Mouse (Mus musculus): Measurements from ENCODE around the gene Apopt1. TPM values are rescaled to one million over a fixed set of nuclear protein-coding genes. Genes with fewer than 3 reads are reported as not detected.

Gene Apopt1
- polyA plus RNA-seq, 1 experiment from 2014 or later: 56.8 TPM

- Histone ChIP-seq H3K4me2 (ENCODE audit: low read length) (no peak overlapping the region), H3K4me1 (ENCODE audit: control insufficient read depth, insufficient read depth, low read length) (peaks cover 23% of the 10 kb centered on the region), H3K9ac (ENCODE audit: low read depth, low read length) (no peak overlapping the region), H3K27ac (ENCODE audit: low read length) (no peak overlapping the region), H3K9me3 (replicated peaks; ENCODE audit: control insufficient read depth, low read length, poor library complexity, severe bottlenecking) (no peaks in the 10 kb centered on the region), H3K36me3 (ENCODE audit: control insufficient read depth, insufficient read depth, low read length) (no peaks in the 10 kb centered on the region), H3K4me3 (ENCODE audit: low read depth, low read length) (no peak overlapping the region), H3K27me3 (ENCODE audit: control insufficient read depth, insufficient read depth, low read depth, low read length) (no peaks in the 10 kb centered on the region)
- ATAC-seq: no peak
- 82% methylated on average over 4 of the region's 4 CpGs for WGBS
Observed at GRCm38 (mm10) chr12:111697708-111698107, 15.4 kb upstream of the Apopt1 start.

GRCm38 (mm10) chr12:111698346-111698913, 14.6 kb upstream of the Apopt1 start:
- H3K27ac ChIP-seq (ENCODE audit: low read length): no peak overlapping the region
- no peak overlapping the region for H3K4me3 ChIP-seq (ENCODE audit: low read depth, low read length)
- no peak overlapping the region for H3K9ac ChIP-seq (ENCODE audit: low read depth, low read length)
- no peak for ATAC-seq
- peaks cover 21% of the 10 kb centered on the region for H3K4me1 ChIP-seq (ENCODE audit: control insufficient read depth, insufficient read depth, low read length)
- 81% methylated on average over 6 of the region's 6 CpGs for WGBS
- no peaks in the 10 kb centered on the region for H3K27me3 ChIP-seq (ENCODE audit: control insufficient read depth, insufficient read depth, low read depth, low read length)
- no peaks in the 10 kb centered on the region for H3K36me3 ChIP-seq (ENCODE audit: control insufficient read depth, insufficient read depth, low read length)
- no peak overlapping the region for H3K4me2 ChIP-seq (ENCODE audit: low read length)
- no peaks in the 10 kb centered on the region for H3K9me3 ChIP-seq (replicated peaks; ENCODE audit: control insufficient read depth, low read length, poor library complexity, severe bottlenecking)

GRCm38 (mm10) chr12:111699542-111699941, 13.5 kb upstream of the Apopt1 start:
- WGBS: 91% methylated on average over 4 of the region's 4 CpGs
- no peaks in the 10 kb centered on the region for H3K27me3 ChIP-seq (ENCODE audit: control insufficient read depth, insufficient read depth, low read depth, low read length)
- ATAC-seq: no peak
- H3K27ac ChIP-seq (ENCODE audit: low read length): no peak overlapping the region
- H3K36me3 ChIP-seq (ENCODE audit: control insufficient read depth, insufficient read depth, low read length): no peaks in the 10 kb centered on the region
- no peak overlapping the region for H3K4me2 ChIP-seq (ENCODE audit: low read length)
- peaks cover 10% of the 10 kb centered on the region for H3K4me1 ChIP-seq (ENCODE audit: control insufficient read depth, insufficient read depth, low read length)
- H3K9ac ChIP-seq (ENCODE audit: low read depth, low read length): no peak overlapping the region
- H3K9me3 ChIP-seq (replicated peaks; ENCODE audit: control insufficient read depth, low read length, poor library complexity, severe bottlenecking): no peaks in the 10 kb centered on the region
- no peak overlapping the region for H3K4me3 ChIP-seq (ENCODE audit: low read depth, low read length)

- 81% methylated on average over 9 of the region's 9 CpGs for WGBS
Observed at GRCm38 (mm10) chr12:111700920-111701458, 12.1 kb upstream of the Apopt1 start.

GRCm38 (mm10) chr12:111703301-111703700, 9.8 kb upstream of the Apopt1 start:
- H3K9me3 ChIP-seq (replicated peaks; ENCODE audit: control insufficient read depth, low read length, poor library complexity, severe bottlenecking): no peaks in the 10 kb centered on the region
- no peaks in the 10 kb centered on the region for H3K36me3 ChIP-seq (ENCODE audit: control insufficient read depth, insufficient read depth, low read length)
- no peaks in the 10 kb centered on the region for H3K4me1 ChIP-seq (ENCODE audit: control insufficient read depth, insufficient read depth, low read length)
- WGBS: 83% methylated on average over 3 of the region's 3 CpGs
- no peak overlapping the region for H3K9ac ChIP-seq (ENCODE audit: low read depth, low read length)
- H3K4me3 ChIP-seq (ENCODE audit: low read depth, low read length): no peak overlapping the region
- H3K27ac ChIP-seq (ENCODE audit: low read length): no peak overlapping the region
- H3K27me3 ChIP-seq (ENCODE audit: control insufficient read depth, insufficient read depth, low read depth, low read length): no peaks in the 10 kb centered on the region
- no peak overlapping the region for H3K4me2 ChIP-seq (ENCODE audit: low read length)
- no peak for ATAC-seq

More at GRCm38 (mm10) chr12:111700920-111701458, 12.1 kb upstream of the Apopt1 start:
- H3K4me1 ChIP-seq (ENCODE audit: control insufficient read depth, insufficient read depth, low read length): no peaks in the 10 kb centered on the region
- H3K9me3 ChIP-seq (replicated peaks; ENCODE audit: control insufficient read depth, low read length, poor library complexity, severe bottlenecking): no peaks in the 10 kb centered on the region
- no peak overlapping the region for H3K27ac ChIP-seq (ENCODE audit: low read length)
- H3K4me2 ChIP-seq (ENCODE audit: low read length): no peak overlapping the region
- H3K36me3 ChIP-seq (ENCODE audit: control insufficient read depth, insufficient read depth, low read length): no peaks in the 10 kb centered on the region
- H3K4me3 ChIP-seq (ENCODE audit: low read depth, low read length): no peak overlapping the region
- no peak for ATAC-seq
- no peaks in the 10 kb centered on the region for H3K27me3 ChIP-seq (ENCODE audit: control insufficient read depth, insufficient read depth, low read depth, low read length)
- no peak overlapping the region for H3K9ac ChIP-seq (ENCODE audit: low read depth, low read length)

- H3K9ac ChIP-seq (ENCODE audit: low read depth, low read length): no peak overlapping the region
- no peak overlapping the region for H3K27ac ChIP-seq (ENCODE audit: low read length)
- no peak overlapping the region for H3K4me3 ChIP-seq (ENCODE audit: low read depth, low read length)
- H3K4me1 ChIP-seq (ENCODE audit: control insufficient read depth, insufficient read depth, low read length): no peaks in the 10 kb centered on the region
- H3K27me3 ChIP-seq (ENCODE audit: control insufficient read depth, insufficient read depth, low read depth, low read length): no peaks in the 10 kb centered on the region
- no peaks in the 10 kb centered on the region for H3K9me3 ChIP-seq (replicated peaks; ENCODE audit: control insufficient read depth, low read length, poor library complexity, severe bottlenecking)
- peaks cover 6% of the 10 kb centered on the region for H3K36me3 ChIP-seq (ENCODE audit: control insufficient read depth, insufficient read depth, low read length)
- 64% methylated on average over 9 of the region's 9 CpGs for WGBS
- no peak overlapping the region for H3K4me2 ChIP-seq (ENCODE audit: low read length)
- ATAC-seq: no peak
Observed at GRCm38 (mm10) chr12:111704609-111705008, 8.5 kb upstream of the Apopt1 start.

GRCm38 (mm10) chr12:111705186-111705973, 7.7 kb upstream of the Apopt1 start:
- Histone ChIP-seq H3K4me2 (ENCODE audit: low read length) (no peak overlapping the region), H3K27ac (ENCODE audit: low read length) (no peak overlapping the region), H3K36me3 (ENCODE audit: control insufficient read depth, insufficient read depth, low read length) (peaks cover 12% of the 10 kb centered on the region), H3K27me3 (ENCODE audit: control insufficient read depth, insufficient read depth, low read depth, low read length) (no peaks in the 10 kb centered on the region), H3K4me1 (ENCODE audit: control insufficient read depth, insufficient read depth, low read length) (no peaks in the 10 kb centered on the region), H3K9me3 (replicated peaks; ENCODE audit: control insufficient read depth, low read length, poor library complexity, severe bottlenecking) (no peaks in the 10 kb centered on the region), H3K9ac (ENCODE audit: low read depth, low read length) (no peak overlapping the region), H3K4me3 (ENCODE audit: low read depth, low read length) (no peak overlapping the region)
- WGBS: 81% methylated on average over 15 of the region's 15 CpGs
- no peak for ATAC-seq

GRCm38 (mm10) chr12:111708181-111708580, 4.9 kb upstream of the Apopt1 start:
- Histone ChIP-seq H3K36me3 (ENCODE audit: control insufficient read depth, insufficient read depth, low read length) (peaks cover 20% of the 10 kb centered on the region), H3K4me1 (ENCODE audit: control insufficient read depth, insufficient read depth, low read length) (peaks cover 10% of the 10 kb centered on the region), H3K27me3 (ENCODE audit: control insufficient read depth, insufficient read depth, low read depth, low read length) (no peaks in the 10 kb centered on the region), H3K9ac (ENCODE audit: low read depth, low read length) (no peak overlapping the region), H3K4me2 (ENCODE audit: low read length) (no peak overlapping the region), H3K27ac (ENCODE audit: low read length) (peak overlapping the region; percentile 50), H3K9me3 (replicated peaks; ENCODE audit: control insufficient read depth, low read length, poor library complexity, severe bottlenecking) (no peaks in the 10 kb centered on the region), H3K4me3 (ENCODE audit: low read depth, low read length) (no peak overlapping the region)
- WGBS: 81% methylated on average over 4 of the region's 4 CpGs
- ATAC-seq: no peak

GRCm38 (mm10) chr12:111710091-111710490, 3.0 kb upstream of the Apopt1 start:
- no peak overlapping the region for H3K4me3 ChIP-seq (ENCODE audit: low read depth, low read length)
- H3K4me1 ChIP-seq (ENCODE audit: control insufficient read depth, insufficient read depth, low read length): peaks cover 20% of the 10 kb centered on the region
- H3K27ac ChIP-seq (ENCODE audit: low read length): no peak overlapping the region
- no peaks in the 10 kb centered on the region for H3K27me3 ChIP-seq (ENCODE audit: control insufficient read depth, insufficient read depth, low read depth, low read length)
- no peak for ATAC-seq
- H3K9me3 ChIP-seq (replicated peaks; ENCODE audit: control insufficient read depth, low read length, poor library complexity, severe bottlenecking): no peaks in the 10 kb centered on the region
- WGBS: 95% methylated on average over 10 of the region's 10 CpGs
- no peak overlapping the region for H3K4me2 ChIP-seq (ENCODE audit: low read length)
- no peak overlapping the region for H3K9ac ChIP-seq (ENCODE audit: low read depth, low read length)
- H3K36me3 ChIP-seq (ENCODE audit: control insufficient read depth, insufficient read depth, low read length): peaks cover 20% of the 10 kb centered on the region
